Mouse (Mus musculus): ENCODE measurements around the gene Rasgef1b.
A peak's percentile ranks its signal among the peaks of the same experiment; 100 is the strongest.

Gene Rasgef1b

DNA sequence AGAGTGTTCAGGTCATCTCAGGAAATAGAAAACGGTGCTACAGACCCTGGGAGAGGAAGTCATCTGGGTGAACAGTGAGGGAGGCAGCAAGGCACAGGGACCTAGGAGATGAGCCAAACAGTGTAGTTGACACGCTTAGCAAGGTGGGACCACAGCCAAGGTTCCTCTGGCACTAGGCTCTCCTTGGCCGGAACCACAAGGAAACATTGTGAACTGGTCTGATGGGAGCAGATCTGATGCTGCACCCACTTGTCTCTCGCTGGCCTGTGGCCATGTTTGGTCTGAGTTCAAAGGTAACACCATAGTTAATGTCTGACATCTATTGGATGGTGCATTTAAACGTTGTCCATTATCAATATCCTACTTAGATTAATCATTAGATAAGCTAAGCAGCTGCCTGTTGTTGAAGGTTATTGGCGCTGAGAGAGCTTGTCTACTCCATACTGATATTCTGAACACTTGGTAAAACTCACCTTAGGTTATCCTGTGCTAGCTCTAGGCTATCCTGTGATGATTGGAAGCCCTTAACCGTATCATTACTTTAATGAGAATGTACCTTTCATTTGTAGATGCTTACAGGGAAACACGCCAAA lies 380.5 kb downstream of the Rasgef1b start:
- DNase-seq = peak; percentile 96 to 98

GRCm38 (mm10) chr5:99342527-99342926 lies 386.3 kb downstream of the Rasgef1b start:
- no peak for DNase-seq

DNA sequence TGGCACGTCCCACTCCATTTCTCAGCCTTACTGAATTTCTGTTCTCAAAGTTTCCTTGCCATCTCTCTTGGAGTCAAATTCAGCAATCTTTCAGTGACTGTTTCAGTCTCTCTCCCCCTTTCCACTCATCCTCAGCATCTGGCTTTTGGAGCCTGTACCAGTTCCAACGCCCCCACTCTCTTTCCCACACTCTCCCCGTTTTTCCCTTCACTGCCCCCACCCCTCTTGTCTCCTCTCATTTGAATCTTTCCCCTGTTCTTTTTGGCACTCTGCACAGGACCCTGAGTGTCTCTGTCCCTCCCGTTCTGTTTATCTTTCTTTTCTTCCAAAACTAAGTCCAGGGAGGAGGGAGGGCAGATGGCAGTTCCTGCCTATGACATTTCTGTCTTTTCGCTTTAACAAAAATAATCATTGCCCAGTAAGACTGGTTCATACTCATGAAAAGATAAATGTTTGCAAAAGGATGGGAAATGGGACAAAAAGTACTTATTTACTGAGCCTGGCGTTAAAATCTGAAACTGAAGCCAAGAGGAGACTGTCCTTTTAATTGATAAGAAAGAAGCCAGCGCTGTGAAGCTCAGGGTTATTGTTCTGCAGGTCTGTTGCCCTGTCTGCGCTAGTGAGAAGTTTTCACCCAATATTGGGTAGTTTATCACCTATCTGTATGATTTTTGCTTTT lies 388.4 kb downstream of the Rasgef1b start:
- DNase-seq = no peak

DNA sequence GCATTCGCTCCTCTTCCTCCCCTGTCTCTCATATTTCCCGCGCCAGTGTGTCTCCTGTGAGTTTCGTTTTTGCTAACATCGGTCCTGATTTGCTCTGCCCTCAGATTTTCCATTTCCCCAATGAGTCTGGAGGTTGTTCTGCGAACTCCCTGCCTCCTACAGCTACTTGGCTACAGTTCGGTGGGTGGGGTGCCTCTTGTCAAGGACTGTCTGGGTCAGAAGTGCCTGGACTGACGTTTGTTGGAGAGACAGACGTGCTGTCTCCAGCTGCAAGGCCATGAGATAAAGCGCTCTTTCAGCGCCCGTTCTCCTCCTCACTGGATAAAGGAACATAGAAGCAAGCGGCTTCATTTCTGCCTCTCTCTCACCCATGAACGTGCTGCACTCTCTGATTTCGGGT lies 389.1 kb downstream of the Rasgef1b start:
- DNase-seq = peak; percentile 17 to 26

GRCm38 (mm10) chr5:99338826-99339225 lies 390.0 kb downstream of the Rasgef1b start:
- no peak for DNase-seq

DNA sequence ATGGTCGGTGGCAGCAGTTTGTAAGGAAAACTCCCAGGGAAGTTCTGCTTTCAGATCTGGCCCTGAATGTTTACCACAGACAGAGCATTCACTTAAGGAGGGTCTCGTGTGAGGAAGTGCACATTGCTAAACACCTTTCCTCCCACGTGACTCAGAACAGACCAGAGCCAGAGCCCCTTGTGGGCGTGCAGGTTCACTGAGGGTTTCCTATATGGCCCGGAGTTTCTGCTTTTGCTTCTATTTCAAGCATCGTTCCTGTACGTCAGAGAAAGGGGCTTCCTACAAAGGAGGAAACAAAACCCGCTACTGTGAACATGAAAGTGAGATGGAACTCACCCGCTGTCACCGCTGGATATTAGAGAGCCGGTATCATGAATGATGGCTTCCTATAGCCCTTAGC lies 392.4 kb downstream of the Rasgef1b start:
- no peak for DNase-seq

DNA sequence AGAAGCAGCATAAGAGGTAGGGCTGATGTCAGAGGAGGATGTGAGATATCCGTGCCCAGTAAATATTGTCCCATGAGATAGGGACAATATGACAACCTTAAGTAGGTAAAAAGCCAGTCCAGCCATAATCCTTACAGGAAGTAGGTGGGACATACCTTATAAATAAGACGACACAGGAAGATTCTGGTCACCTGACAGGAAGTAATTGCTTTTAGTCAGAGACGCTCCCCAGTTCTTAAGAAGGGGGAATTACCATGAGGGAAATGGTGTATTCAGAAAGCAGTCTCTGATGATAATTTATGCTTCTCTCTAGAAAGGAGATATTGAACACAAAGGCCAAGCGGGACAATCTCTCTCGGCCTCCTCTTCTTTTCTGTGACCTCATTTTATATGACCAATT lies 394.8 kb downstream of the Rasgef1b start:
- DNase-seq = no peak

GRCm38 (mm10) chr5:99332021-99332420 lies 396.8 kb downstream of the Rasgef1b start:
- no peak for DNase-seq

DNA sequence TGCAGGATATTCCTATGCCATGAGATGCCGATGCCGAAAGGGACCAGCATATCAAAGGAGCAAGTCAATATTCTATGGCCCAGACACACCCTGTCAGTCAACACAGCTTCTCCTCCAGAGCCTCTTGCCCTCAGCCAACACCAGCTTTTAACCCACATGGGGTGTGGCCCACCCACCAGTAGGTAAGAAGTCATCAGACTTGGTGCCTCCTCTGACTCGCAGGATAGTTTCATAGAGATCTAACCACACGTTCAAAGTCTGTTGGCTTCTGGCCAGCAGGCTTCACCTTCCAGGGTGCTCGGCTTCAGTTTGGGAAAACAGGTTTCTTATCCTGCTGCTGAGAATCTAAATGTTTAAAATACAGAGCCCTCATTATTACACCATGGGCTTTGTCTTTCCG lies 399.8 kb downstream of the Rasgef1b start:
- peak in 1 of 2 experiments; percentile 17 for DNase-seq

- no peak for DNase-seq
Observed at GRCm38 (mm10) chr5:99327019-99327418, 401.8 kb downstream of the Rasgef1b start.

GRCm38 (mm10) chr5:99325301-99325700 lies 403.6 kb downstream of the Rasgef1b start:
- no peak for DNase-seq

GRCm38 (mm10) chr5:99320783-99321182 lies 408.1 kb downstream of the Rasgef1b start:
- DNase-seq = no peak

GRCm38 (mm10) chr5:99297939-99298338 lies 430.9 kb downstream of the Rasgef1b start:
- no peak for DNase-seq

DNA sequence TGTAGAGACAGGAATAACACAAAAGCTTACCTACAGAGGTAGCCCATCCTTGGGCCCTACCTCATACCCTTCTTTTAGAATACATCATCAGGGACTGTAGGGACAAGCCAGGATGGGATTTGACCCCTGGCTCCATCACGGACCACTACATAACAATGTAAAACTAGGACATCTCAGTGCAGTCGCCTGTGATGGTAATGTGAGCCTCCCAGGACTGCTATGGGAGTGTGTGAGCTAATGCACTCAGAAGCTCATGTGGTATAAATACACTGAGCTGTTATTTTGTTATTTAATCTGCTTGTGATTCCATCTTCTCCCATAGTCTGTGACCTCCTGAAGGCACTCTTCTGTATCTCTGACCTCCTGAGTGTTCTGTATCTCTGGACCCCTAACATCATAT lies 432.5 kb downstream of the Rasgef1b start:
- no peak for DNase-seq

DNA sequence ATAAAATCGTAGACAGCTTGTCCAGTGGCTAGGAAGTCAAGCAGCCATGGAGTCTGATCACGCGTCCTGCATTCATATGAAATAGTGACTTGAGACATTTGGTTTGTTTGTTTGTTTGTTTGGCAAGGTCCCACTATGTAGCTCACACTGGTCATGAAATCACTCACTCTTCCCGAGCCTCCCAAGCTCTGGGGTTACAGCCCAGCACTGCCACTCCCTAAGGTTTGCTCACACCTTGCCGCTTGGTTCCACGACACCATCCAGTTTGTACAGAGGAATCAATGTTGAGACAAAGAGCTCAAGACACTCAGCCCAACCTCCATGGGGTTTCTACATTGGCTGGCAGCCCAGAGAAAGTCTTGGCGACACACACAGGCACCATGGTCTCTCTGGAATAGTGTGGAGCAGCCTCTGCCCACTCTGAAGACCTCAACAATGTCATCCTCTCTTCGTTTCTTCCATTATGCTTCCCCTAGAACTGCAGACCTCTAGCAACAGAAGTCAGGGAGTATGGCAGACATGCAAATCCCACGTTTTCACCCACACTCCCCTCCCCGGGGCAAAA lies 436.5 kb downstream of the Rasgef1b start:
- peak; percentile 44 to 59 for DNase-seq

DNA sequence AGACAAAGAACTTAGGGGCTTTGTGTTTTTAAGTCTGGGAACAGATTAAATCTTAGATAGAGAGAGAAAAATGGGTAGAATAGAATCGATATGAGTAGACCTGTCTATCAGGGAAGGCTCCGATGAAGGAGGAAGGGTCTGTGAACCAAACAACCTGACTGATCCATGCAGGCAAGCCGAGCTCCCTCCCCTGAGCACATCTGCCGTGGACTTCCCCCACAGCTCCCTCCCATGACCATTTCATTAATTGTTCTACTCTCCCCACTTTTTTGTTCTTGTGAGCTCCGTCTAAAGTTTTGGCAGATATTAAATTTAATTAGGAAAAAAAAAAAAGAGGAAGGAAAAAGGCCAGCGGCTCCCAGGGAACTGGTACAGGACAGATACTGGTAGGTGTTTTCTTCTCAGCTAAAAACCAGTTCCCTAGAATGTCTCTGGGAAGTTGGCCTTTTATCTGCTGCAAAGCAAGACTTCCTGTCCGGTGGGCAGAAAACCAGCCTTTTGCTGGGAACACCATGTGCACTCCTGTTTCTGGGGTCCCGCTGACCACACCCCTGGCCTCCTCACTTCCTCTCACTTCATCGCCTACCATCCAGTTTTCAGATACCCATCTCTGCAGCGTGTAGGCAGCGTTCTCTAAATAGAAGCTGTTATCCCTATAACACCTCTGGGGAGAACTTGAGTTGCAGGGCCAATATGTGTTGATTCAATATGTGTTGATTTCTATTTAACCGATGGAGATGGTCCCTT lies 437.6 kb downstream of the Rasgef1b start:
- no peak for DNase-seq

DNA sequence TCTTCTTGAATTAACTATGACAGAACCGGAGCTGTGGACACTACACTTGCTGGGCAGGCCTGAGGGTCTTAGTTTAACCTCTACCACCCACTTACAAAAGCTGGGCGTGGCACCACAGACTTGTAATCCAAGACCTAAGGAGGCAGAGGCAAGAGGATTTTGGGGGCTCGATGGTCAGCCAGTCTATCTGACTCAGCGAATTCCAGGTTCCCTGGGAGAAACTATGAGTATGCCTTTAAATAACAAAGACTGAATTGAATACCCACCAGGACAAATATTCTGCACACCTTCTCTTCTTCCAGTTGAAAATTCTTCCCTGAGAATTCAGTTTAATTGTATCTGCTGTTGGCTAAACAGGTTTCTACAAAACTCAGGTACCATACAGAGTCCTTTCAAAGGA lies 440.6 kb downstream of the Rasgef1b start:
- DNase-seq = no peak

GRCm38 (mm10) chr5:99287647-99288185 lies 441.1 kb downstream of the Rasgef1b start:
- no peak for DNase-seq

- no peak for DNase-seq
Observed at GRCm38 (mm10) chr5:99286575-99286974, 442.3 kb downstream of the Rasgef1b start.

DNA sequence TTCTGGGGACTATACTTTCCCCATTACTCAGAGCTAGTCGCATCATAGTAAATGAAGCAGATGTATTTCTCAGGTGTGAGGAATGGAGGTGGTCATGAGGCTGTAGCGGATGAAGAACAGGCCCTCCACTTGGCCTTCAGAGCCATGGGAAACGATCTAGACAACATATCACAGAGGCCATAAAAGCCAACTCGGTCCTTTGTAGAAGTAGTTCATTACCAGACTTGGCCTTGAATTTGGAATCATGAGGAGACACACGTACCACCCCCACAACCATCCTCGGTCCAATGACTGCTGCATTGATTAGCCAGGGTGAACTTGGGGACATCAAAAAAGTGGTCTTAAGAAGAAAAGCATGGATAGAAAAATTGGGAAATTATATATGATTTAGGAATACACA lies 442.8 kb downstream of the Rasgef1b start:
- DNase-seq = no peak

DNA sequence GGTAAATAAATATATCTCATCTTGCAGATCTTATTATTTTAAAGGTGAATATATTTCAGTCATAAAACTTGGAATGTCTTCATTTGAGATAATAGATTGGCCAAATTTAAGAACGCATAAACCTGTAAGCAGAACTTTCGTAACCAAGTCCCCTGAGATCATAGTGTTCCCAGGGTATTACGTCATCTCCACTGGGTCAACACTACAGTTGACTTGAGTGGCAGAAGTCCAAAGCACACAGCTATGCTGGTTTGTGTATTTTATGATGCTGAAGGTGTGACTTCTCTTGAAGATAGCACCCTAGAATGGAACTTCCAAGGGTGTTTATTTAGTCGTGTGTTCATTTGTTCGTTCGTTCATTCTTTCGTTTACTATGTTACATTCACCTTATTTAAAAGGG lies 444.5 kb downstream of the Rasgef1b start:
- no peak for DNase-seq

DNA sequence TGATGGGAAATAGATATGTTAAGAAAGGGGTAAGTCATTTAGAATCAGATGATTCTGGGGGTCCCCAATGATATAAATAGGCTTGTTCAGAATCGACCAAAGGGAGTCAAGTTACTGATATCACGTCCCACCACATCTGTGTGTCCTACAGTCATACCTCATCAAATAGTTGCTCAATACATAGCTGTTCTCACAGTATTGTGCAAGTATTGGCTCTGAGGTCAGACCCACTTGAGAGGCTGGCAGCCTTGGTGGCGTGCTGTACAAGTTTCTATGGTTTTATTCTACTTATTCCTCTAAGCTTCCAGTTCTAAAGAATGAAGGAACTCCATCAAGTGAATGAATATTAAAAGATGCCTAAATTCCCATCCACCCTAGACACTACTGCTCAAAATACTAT lies 445.2 kb downstream of the Rasgef1b start:
- no peak for DNase-seq

DNA sequence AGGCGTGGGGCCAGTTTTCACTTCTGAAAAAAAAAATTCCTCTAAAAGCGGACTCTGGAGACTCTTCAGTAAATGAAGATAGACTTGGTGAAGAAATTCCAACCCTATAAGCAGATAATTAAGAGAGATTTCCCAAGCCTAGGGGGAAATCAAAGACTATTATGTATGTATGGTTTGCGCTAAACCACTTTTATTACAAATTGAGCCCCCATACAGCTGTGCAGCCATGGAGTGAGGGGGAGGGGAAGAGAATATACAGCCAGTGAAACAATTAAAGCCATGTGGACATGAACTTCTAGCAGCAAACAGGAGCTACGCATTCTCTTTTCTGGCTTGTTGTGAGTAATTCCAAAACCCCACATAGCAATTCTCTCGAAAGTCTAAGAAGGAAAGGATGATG lies 448.3 kb downstream of the Rasgef1b start:
- no peak for DNase-seq
